Mouse (Mus musculus): ENCODE measurements around the gene Zmym4. TPM values are rescaled to one million over a fixed set of nuclear protein-coding genes. Genes with fewer than 3 reads are reported as not detected.
A peak's percentile ranks its signal among the peaks of the same experiment; 100 is the strongest.
"Not testable (repeated sequence)": the region's sequence is repeated elsewhere in the genome, so short reads cannot be mapped to it uniquely, and the experiment has no call there.

Gene Zmym4
- polyA plus RNA-seq (2014; fragmentation: Nextera tagmentation; extraction: Ambion mirVana): 22.7 and 25.8 TPM in 2 replicates

DNA sequence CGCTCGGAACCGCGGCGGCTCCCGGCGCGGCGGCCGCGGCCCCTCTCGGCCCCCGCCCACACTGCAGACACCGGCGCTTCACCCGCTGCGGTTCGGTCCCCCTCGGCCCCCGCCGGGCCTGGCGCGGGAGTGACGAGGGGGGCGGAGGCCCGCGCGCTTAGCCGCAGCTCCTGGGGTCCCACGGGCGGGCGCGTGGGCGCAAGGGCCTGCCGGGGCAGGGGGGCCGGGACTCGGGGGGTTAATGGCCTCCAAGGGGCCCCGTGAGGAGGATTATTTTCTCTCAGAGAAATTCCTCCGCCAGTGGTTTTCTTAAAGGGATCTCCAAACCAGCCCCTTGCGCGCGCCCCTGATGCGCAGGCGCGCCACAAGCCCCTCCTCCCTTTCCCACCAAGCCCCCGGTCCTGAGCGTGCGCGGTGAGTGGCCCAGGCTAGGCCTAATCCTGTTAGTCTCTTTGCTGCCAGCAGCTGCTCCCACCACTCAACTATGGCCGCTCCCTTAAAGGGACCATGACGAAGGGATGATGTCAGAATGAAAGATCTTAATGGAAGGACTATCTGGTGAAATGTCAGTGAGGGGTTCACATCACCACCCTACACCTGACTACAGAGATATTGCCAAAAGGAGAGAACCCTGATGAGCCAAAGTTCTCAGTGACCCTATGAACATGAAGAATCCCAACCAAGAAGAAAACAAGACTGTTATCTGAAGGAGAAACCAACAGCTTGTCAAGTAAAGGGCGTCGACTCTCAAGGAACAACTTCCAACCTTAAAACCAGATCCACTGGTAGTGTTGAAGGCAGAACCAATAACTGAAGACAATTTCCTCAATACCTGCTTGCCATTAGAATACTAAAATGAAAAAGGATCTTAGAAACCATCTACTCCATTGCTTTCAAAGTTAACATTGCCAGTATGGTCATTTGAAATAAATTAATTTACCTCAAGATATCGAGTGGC is at the start of gene Zmym4:
Zmym4 (minus strand) TSS at position 272 of the 958 bp plus-strand sequence.
- no peaks in the 10 kb centered on the region for H3K36me3 ChIP-seq (ENCODE audit: control insufficient read depth, insufficient read depth, low read length)
- peak; percentile 99 for DNase-seq (ENCODE audit: low spot score)
- WGBS: 8% methylated on average over 36 of the region's 54 CpGs

DNA sequence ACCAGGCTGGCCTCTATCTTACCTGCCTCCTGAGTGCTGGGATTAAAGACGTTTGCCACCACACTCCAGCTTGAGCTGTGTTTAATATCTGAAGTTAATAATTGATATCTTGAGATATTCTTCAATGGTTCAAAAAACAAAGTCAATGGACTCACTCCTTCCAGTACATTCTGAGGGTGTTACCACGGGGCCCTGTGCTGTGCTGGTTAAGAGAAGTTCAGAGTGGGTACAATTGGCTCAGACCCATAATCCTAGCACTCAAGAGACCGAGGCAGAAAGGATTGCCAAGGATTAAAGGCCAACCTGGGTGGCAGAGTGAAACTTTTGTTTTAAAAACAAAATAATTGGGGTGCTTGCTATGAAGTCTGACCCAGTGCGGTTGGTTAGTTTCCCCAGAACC is 48.4 kb upstream of the Zmym4 start:
- no peak for DNase-seq (ENCODE audit: low spot score)
- Histone ChIP-seq H3K4me3 (ENCODE audit: low read depth, low read length) (no peak overlapping the region), H3K36me3 (ENCODE audit: control insufficient read depth, insufficient read depth, low read length) (no peaks in the 10 kb centered on the region), H3K27ac (ENCODE audit: low read depth, low read length) (no peak overlapping the region), H3K4me2 (ENCODE audit: low read length) (no peak overlapping the region), H3K4me1 (ENCODE audit: control insufficient read depth, insufficient read depth, low read length) (no peaks in the 10 kb centered on the region), H3K27me3 (replicated peaks; ENCODE audit: control insufficient read depth, insufficient read depth, low read length) (no peaks in the 10 kb centered on the region), H3K9ac (ENCODE audit: low read length) (no peak overlapping the region), H3K9me3 (replicated peaks; ENCODE audit: control insufficient read depth, low read length) (no peaks in the 10 kb centered on the region)
- WGBS: 68% methylated on average over 4 of the region's 4 CpGs
- no peak for ATAC-seq

More for the DNA sequence above, at the start of gene Zmym4:
- H3K9ac ChIP-seq (ENCODE audit: low read length): peak within 1 kb of the TSS; percentile 95
- ATAC-seq: peak; percentile 98
- H3K4me1 ChIP-seq (ENCODE audit: control insufficient read depth, insufficient read depth, low read length): peaks cover 5% of the 10 kb centered on the region; the same call in 1 of the 2 replicates
- H3K9me3 ChIP-seq (replicated peaks; ENCODE audit: control insufficient read depth, low read length): no peaks in the 10 kb centered on the region
- H3K27ac ChIP-seq (ENCODE audit: low read depth, low read length): peak within 1 kb of the TSS; percentile 98
- peak within 1 kb of the TSS; percentile 69 for H3K4me2 ChIP-seq (ENCODE audit: low read length)
- H3K4me3 ChIP-seq (ENCODE audit: low read depth, low read length): peak within 1 kb of the TSS; percentile 91
- H3K27me3 ChIP-seq (replicated peaks; ENCODE audit: control insufficient read depth, insufficient read depth, low read length): no peaks in the 10 kb centered on the region

DNA sequence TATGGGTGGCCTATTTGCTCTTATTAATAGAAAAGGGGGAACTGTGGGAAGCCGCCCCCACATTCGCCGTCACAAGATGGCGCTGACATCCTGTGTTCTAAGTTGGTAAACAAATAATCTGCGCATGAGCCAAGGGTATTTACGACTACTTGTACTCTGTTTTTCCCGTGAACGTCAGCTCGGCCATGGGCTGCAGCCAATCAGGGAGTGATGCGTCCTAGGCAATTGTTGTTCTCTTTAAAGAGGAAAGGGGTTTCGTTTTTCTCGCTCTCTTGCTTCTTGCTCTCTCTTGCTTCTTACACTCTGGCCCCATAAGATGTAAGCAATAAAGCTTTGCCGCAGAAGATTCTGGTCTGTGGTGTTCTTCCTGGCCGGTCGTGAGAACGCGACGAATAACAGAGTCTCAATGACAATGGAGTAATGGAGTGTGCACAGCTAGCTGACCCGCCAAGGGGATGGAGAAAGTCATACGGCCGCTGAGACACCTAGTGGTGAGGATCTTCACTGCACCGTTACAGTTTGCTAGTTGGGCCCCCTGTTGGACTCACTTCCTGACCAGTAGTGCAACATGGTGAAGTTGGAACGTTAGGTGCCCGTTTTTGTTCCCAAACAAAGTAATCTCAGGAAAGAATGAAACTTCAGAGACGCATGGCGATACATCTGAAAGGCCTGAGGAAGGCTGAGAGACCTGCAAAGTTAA is 47.5 kb upstream of the Zmym4 start:
- not testable (repeated sequence) for H3K27me3 ChIP-seq (replicated peaks; ENCODE audit: control insufficient read depth, insufficient read depth, low read length); H3K27ac ChIP-seq (ENCODE audit: low read depth, low read length); H3K9me3 ChIP-seq (replicated peaks; ENCODE audit: control insufficient read depth, low read length); H3K4me1 ChIP-seq (ENCODE audit: control insufficient read depth, insufficient read depth, low read length); H3K36me3 ChIP-seq (ENCODE audit: control insufficient read depth, insufficient read depth, low read length)
- Histone ChIP-seq H3K9ac (ENCODE audit: low read length) (peak overlapping the region; percentile 45; the same call in 1 of the 2 replicates), H3K4me2 (ENCODE audit: low read length) (peak overlapping the region; percentile 34), H3K4me3 (ENCODE audit: low read depth, low read length) (peak overlapping the region; percentile 26)
- ATAC-seq (peak; percentile 96), DNase-seq (ENCODE audit: low spot score) (peak; percentile 87)
- 9% methylated on average over 14 of the region's 26 CpGs for WGBS

DNA sequence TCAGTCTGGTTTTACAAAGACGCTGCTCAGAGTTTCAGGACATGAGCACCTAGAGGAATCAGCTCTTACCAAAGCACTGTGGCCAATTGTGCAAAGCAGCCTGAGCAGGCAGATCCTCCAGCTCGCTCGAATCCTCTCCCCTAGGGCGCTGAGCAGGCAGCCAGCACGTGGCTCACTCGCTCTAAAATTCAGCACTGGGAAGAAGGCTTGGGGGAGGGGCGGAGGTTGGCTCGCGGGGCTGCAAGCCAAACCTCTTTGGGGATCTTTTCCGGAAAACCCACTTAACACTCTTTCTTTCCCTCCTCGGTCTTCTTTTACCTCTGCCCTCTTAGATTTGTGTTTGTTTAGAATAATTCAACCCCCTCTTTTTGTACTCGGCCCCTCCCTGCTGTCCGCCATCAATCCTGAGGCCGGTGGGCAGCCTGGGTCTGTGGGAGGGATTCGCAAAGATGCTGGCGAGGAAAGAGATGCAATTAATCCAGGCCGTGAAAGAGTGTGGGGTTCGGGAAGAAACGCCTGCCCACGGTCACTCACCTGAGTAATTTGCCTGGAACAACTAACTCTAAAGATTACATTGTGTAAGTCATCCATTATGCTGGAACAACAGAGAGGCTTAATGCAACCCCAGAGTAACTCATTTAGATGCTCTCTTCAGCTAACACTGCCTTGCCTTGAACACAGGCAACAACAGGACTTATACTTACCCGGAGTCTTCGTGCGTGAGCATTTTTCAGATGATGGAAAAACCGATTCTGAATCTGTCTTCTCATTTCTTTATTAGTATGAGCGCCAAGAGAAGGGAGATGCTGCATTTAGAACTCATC is 37.4 kb upstream of the Zmym4 start:
- ATAC-seq: peak; percentile 91
- Histone ChIP-seq H3K27me3 (replicated peaks; ENCODE audit: control insufficient read depth, insufficient read depth, low read length) (no peaks in the 10 kb centered on the region), H3K9me3 (replicated peaks; ENCODE audit: control insufficient read depth, low read length) (no peaks in the 10 kb centered on the region), H3K4me3 (ENCODE audit: low read depth, low read length) (peak overlapping the region; percentile 26), H3K9ac (ENCODE audit: low read length) (peak overlapping the region; percentile 65), H3K27ac (ENCODE audit: low read depth, low read length) (peak overlapping the region; percentile 68), H3K4me1 (ENCODE audit: control insufficient read depth, insufficient read depth, low read length) (peaks cover 8% of the 10 kb centered on the region; the same call in 1 of the 2 replicates), H3K4me2 (ENCODE audit: low read length) (peak overlapping the region; percentile 55), H3K36me3 (ENCODE audit: control insufficient read depth, insufficient read depth, low read length) (no peaks in the 10 kb centered on the region)
- DNase-seq (ENCODE audit: low spot score): peak; percentile 88
- 10% methylated on average over 25 of the region's 25 CpGs for WGBS

DNA sequence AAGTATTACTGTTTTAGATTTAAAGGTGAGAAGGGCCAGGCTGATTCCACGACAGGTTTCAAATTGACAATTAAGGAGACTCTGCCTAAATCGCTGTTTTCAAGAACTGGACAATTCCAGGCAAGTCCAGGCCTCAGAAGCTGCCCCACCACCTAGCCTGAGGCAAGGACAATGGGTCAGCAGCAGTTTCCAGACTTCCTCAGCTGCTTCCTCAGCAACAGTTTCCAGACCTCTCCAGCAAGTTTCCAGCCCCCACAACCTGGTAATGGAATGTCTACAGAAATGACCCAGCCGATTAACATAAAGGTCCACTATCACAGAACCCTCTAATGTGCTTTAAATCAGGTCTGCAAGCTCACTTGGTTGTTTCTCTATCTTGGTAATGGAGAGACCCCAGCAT is 36.4 kb upstream of the Zmym4 start:
- Histone ChIP-seq H3K27me3 (replicated peaks; ENCODE audit: control insufficient read depth, insufficient read depth, low read length) (no peaks in the 10 kb centered on the region), H3K27ac (ENCODE audit: low read depth, low read length) (0 out of 2 replicates have a peak overlapping the region, but pooled peaks have one; percentile 68), H3K4me1 (ENCODE audit: control insufficient read depth, insufficient read depth, low read length) (peaks cover 8% of the 10 kb centered on the region; the same call in 1 of the 2 replicates), H3K4me2 (ENCODE audit: low read length) (no peak overlapping the region), H3K4me3 (ENCODE audit: low read depth, low read length) (no peak overlapping the region), H3K36me3 (ENCODE audit: control insufficient read depth, insufficient read depth, low read length) (no peaks in the 10 kb centered on the region), H3K9me3 (replicated peaks; ENCODE audit: control insufficient read depth, low read length) (no peaks in the 10 kb centered on the region), H3K9ac (ENCODE audit: low read length) (no peak overlapping the region)
- DNase-seq (ENCODE audit: low spot score): no peak
- 81% methylated on average over 3 of the region's 3 CpGs for WGBS
- no peak for ATAC-seq

DNA sequence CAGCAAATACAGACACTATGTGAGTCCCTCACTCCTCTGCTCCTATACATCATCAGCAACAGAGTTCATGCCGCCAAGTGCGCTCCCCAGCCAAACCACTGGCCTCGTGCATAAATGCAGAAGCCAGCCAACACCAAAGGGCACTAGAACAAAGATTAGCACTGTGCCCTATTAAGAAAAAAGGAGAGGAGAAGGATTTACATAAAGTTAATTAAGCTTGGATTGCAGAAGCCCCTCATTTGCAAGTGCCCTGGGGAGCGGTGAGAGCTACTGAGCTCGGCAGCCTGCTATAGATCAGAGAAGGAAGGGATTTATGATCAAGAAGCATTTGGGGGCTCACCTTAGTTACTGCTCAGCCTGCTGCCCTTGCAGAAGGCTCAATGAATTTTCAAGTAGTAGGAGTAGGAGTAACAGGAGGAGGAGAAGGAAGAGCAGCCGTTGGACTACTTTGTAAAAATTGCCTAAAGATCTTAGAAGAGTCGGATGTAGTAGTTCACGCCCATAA is 32.7 kb upstream of the Zmym4 start:
- Histone ChIP-seq H3K4me3 (ENCODE audit: low read depth, low read length) (no peak overlapping the region), H3K27ac (ENCODE audit: low read depth, low read length) (no peak overlapping the region), H3K9me3 (replicated peaks; ENCODE audit: control insufficient read depth, low read length) (no peaks in the 10 kb centered on the region), H3K27me3 (replicated peaks; ENCODE audit: control insufficient read depth, insufficient read depth, low read length) (no peaks in the 10 kb centered on the region), H3K9ac (ENCODE audit: low read length) (no peak overlapping the region), H3K4me2 (ENCODE audit: low read length) (0 out of 2 replicates have a peak overlapping the region, but pooled peaks have one; percentile 8), H3K4me1 (ENCODE audit: control insufficient read depth, insufficient read depth, low read length) (peaks cover 7% of the 10 kb centered on the region; the same call in 1 of the 2 replicates), H3K36me3 (ENCODE audit: control insufficient read depth, insufficient read depth, low read length) (no peaks in the 10 kb centered on the region)
- ATAC-seq (no peak), DNase-seq (ENCODE audit: low spot score) (peak; percentile 55)
- 21% methylated on average over 8 of the region's 8 CpGs for WGBS

DNA sequence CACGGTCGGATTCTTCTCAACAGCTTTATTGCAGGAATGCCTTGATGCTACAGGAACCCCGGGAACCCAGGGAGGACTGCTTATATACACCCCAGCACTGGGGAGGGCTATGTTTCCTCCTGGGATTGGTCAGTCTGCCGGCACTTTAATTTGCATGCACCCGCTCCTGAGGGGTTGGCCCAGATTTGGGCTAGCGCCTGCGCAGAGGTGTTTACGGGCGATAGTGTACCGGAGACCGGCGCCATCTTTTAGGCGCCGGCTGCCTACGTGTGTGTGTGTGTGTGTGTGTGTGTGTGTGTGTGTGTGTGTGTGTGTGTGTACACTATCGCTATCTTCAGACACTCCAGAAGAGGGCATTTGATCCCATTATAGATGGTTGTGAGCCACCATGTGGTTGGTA is 31.4 kb upstream of the Zmym4 start:
- not testable (repeated sequence) for DNase-seq (ENCODE audit: low spot score)
- 94% methylated on average over 16 of the region's 16 CpGs for WGBS

DNA sequence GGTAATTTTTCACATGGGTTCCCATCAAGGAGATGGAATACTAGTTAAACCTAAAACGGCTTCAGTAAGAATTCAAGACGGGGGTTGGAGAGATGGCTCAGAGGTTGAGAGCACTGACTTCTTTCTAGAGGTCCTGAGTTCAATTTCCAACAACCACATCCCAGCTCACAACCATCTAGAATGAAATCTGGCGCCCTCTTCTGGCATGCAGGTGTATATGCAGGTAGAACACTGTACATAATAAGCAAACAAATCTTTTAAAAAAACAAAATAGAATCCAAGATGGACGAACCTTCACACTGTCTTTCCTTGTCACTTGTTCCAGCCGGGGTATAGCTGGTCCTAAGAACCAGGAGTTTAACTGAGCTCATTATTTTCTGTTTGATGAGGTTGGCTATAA is 24.4 kb upstream of the Zmym4 start:
- WGBS: 66% methylated on average over 5 of the region's 5 CpGs
- no peak for DNase-seq (ENCODE audit: low spot score)
- Histone ChIP-seq H3K4me2 (ENCODE audit: low read length) (no peak overlapping the region), H3K9ac (ENCODE audit: low read length) (no peak overlapping the region), H3K36me3 (ENCODE audit: control insufficient read depth, insufficient read depth, low read length) (no peaks in the 10 kb centered on the region), H3K27me3 (replicated peaks; ENCODE audit: control insufficient read depth, insufficient read depth, low read length) (no peaks in the 10 kb centered on the region), H3K4me3 (ENCODE audit: low read depth, low read length) (no peak overlapping the region), H3K9me3 (replicated peaks; ENCODE audit: control insufficient read depth, low read length) (no peaks in the 10 kb centered on the region), H3K27ac (ENCODE audit: low read depth, low read length) (no peak overlapping the region), H3K4me1 (ENCODE audit: control insufficient read depth, insufficient read depth, low read length) (no peaks in the 10 kb centered on the region)
- ATAC-seq: no peak

More for the DNA sequence above, 31.4 kb upstream of the Zmym4 start:
- not testable (repeated sequence) for H3K27ac ChIP-seq (ENCODE audit: low read depth, low read length); H3K4me1 ChIP-seq (ENCODE audit: control insufficient read depth, insufficient read depth, low read length); H3K4me2 ChIP-seq (ENCODE audit: low read length); H3K9me3 ChIP-seq (replicated peaks; ENCODE audit: control insufficient read depth, low read length); H3K36me3 ChIP-seq (ENCODE audit: control insufficient read depth, insufficient read depth, low read length); H3K9ac ChIP-seq (ENCODE audit: low read length); ATAC-seq; H3K27me3 ChIP-seq (replicated peaks; ENCODE audit: control insufficient read depth, insufficient read depth, low read length); H3K4me3 ChIP-seq (ENCODE audit: low read depth, low read length)

Measured in forebrain, embryonic 14.5 days (tissue).